Mouse (Mus musculus) midbrain, embryonic 14.5 days (tissue): Measurements from ENCODE around the gene Nfic. TPM values are rescaled to one million over a fixed set of nuclear protein-coding genes. Genes with fewer than 3 reads are reported as not detected.

Source experiments
- microRNA-seq: library from miRNA; unstranded; fragments of <30 nt; microRNA quantifications from one replicate; pipeline ENCODE4, GENCODE M21; 2016
- polyA plus RNA-seq: library from polyadenylated mRNA; unstranded; fragments of >200 nt; fragmentation: Nextera tagmentation; extraction: Ambion mirVana; gene quantifications from 2 replicates; pipeline ENCODE4 v1.2.1, GENCODE M21; 2014

The Nfic gene
- polyA plus RNA-seq, 1 experiment from 2014 or later = 13.7 TPM

Small RNA genes within 50 kb of the gene (microRNA-seq; reads per million reads assigned to microRNA genes)
- gene Gm25595 (not detected), gene Mir1191b (1.0 reads per million), gene Mir6913 (0.59 reads per million)

Other genes starting within 250 kb of the Nfic start
- 82.4 and 118 TPM in 2 replicates for gene Atcay, start 224.8 kb downstream of the Nfic start, polyA plus RNA-seq
- gene Zfr2, start 222.5 kb downstream of the Nfic start, polyA plus RNA-seq = 20.3 and 21.7 TPM in 2 replicates
- 14.8 and 29.4 TPM in 2 replicates for gene Matk, start 202.7 kb downstream of the Nfic start, polyA plus RNA-seq
- 121 and 152 TPM in 2 replicates for gene Mrpl54, start 188.7 kb downstream of the Nfic start, polyA plus RNA-seq
- gene Apba3, start 188.7 kb downstream of the Nfic start, polyA plus RNA-seq = 25.1 and 27.5 TPM in 2 replicates
- 4.4 and 5.7 TPM in 2 replicates for gene Tjp3, start 164.1 kb downstream of the Nfic start, polyA plus RNA-seq
- gene Pip5k1c, start 162.7 kb downstream of the Nfic start, polyA plus RNA-seq = 102 and 132 TPM in 2 replicates
- 22.6 and 22.8 TPM in 2 replicates for gene Cactin, start 134.5 kb downstream of the Nfic start, polyA plus RNA-seq
- 2.9 and 3.7 TPM in 2 replicates for gene Tbxa2r, start 126.9 kb downstream of the Nfic start, polyA plus RNA-seq
- gene Gipc3, start 112.4 kb downstream of the Nfic start, polyA plus RNA-seq = not detected in 2 replicates
- 30.6 and 36.5 TPM in 2 replicates for gene Hmg20b, start 105.2 kb downstream of the Nfic start, polyA plus RNA-seq
- gene Mfsd12, start 98.1 kb downstream of the Nfic start, polyA plus RNA-seq = 5.9 and 9.2 TPM in 2 replicates
- 0.32 and 0.37 TPM in 2 replicates for gene 4930404N11Rik, start 89.8 kb downstream of the Nfic start, polyA plus RNA-seq
- gene Fzr1, start 77.1 kb downstream of the Nfic start, polyA plus RNA-seq = 122 and 146 TPM in 2 replicates
- 59.5 and 79.6 TPM in 2 replicates for gene Dohh, start 71.2 kb downstream of the Nfic start, polyA plus RNA-seq
- 4.5 and 8.2 TPM in 2 replicates for gene Gm48551, start 71.2 kb downstream of the Nfic start, polyA plus RNA-seq
- 1.3 and 2.9 TPM in 2 replicates for gene Gm48552, start 66.6 kb downstream of the Nfic start, polyA plus RNA-seq
- gene Smim24, start 62.6 kb downstream of the Nfic start, polyA plus RNA-seq = 1.0 and 1.2 TPM in 2 replicates
- gene Celf5, start 27.1 kb upstream of the Nfic start, polyA plus RNA-seq = 61.3 and 117 TPM in 2 replicates
- 51.6 and 51.8 TPM in 2 replicates for gene Ncln, start 40.8 kb upstream of the Nfic start, polyA plus RNA-seq
- 0.34 and 0.47 TPM in 2 replicates for gene S1pr4, start 44.5 kb upstream of the Nfic start, polyA plus RNA-seq
- 0.69 and 0.88 TPM in 2 replicates for gene Gna15, start 68.6 kb upstream of the Nfic start, polyA plus RNA-seq
- 86.7 and 102 TPM in 2 replicates for gene Gna11, start 89.6 kb upstream of the Nfic start, polyA plus RNA-seq
- 485 and 707 TPM in 2 replicates for gene Aes, start 103.9 kb upstream of the Nfic start, polyA plus RNA-seq
- 20.4 and 25.7 TPM in 2 replicates for gene Tle2, start 118.9 kb upstream of the Nfic start, polyA plus RNA-seq
- 3.2 and 3.5 TPM in 2 replicates for gene Tle6, start 145.4 kb upstream of the Nfic start, polyA plus RNA-seq
- gene BC025920, start 150.6 kb upstream of the Nfic start, polyA plus RNA-seq = 0.74 and 1.1 TPM in 2 replicates
- gene Sirt6, start 172.2 kb upstream of the Nfic start, polyA plus RNA-seq = 47.7 and 58.1 TPM in 2 replicates
- 8.9 and 16.8 TPM in 2 replicates for gene Ankrd24, start 172.9 kb upstream of the Nfic start, polyA plus RNA-seq
- gene Gm10778, start 193.4 kb upstream of the Nfic start, polyA plus RNA-seq = 7.8 and 8.2 TPM in 2 replicates
- 18.6 and 22.2 TPM in 2 replicates for gene Zfp433, start 249.2 kb upstream of the Nfic start, polyA plus RNA-seq